Mouse (Mus musculus) right cerebral cortex, postnatal 25 days (tissue): ENCODE measurements around the gene Dlx4.

ENCODE experiments used
- DNase-seq: peaks from one replicate; pipeline ENCODE4 v3.0.0; 2022

The Dlx4 gene

DNA sequence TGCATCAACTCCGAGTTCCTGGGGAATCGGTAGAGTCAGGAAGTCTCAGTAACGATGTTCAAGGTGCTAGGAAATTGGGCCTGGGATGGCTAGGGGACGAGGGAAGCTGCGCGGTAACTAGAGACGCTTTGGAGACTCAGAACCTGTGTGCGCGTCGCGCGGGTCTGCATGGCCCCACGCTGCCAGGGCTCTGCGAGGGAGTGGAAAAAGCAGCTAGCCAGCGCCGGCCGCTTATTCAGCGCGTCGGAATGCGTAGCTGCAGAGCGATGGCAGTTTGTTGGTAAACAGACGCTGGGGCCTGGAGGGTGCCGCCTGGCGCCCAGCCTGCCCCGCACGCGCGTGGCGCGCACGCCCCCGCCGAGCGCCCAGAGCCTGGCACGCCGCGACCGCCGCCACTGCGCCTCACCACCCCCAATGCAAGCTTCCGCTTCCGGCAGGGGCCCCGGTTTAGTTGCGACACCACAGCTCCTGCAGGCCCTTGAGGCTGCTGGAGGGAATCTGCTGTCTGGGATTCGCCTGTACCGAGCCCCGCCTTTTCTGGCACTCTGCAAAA, at the start of gene Dlx4:
Gene Dlx4, minus strand, starts transcription at position 413 of the 553 bp plus-strand sequence.
- DNase-seq = no peak

DNA sequence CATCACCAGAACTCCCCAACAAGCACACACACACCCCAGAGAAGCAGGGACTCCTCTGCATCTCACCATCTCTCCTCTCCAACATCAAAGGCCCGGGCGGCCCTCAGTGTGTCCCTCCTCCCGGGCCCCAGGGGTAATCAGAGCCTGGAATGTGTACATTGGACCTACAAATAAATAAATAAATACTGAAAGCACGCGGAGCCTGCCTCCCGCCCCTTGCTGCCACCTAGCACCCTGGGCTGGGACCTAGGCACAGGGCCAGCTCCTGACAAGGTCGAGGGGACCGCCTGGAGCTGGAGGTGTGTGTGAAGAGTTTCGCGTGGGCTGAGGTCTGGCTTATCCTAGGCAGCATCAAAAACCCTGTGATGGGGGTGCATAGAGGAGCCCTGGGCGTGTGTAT, 43.8 kb upstream of the Dlx4 start:
- no peak for DNase-seq

DNA sequence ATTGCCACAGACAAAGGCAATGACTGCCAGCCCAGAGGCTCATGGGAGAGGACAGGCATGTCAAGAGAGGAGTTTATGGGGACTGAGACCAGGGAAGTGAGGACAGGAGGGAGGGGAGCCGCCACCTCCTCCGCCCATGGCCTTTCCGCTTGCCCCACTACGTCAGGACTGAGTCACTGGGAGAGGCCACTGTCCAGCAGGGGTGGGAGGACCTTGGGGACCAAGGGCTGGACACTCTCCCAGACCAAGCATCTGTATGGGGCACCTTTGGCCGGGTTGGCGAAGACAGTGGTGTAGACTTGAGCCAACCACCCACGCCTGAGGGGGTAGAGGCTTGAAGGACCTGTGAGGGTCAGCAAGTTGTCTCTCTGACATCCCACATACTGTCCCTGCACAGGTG, 40.8 kb upstream of the Dlx4 start:
- DNase-seq = no peak

DNA sequence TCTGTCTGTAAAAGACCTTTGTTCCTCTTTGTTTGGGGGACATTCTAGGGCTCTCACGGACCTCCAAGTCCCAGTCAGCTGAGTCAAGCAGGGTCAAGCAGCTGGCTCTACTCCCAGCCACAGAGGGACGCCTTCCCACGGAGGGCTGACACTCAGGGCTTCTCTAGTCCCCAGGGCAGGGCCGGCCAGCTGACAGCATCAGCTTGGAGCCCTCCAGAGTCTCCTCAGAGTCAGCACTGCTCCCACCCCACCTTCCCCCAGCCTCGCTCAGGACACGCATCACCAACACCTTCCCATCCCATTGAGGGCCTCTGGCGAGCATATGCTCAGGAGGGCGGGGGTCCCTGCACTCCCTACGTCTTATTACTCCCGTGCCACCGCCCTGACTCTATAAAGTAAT, 39.6 kb upstream of the Dlx4 start:
- DNase-seq = no peak

DNA sequence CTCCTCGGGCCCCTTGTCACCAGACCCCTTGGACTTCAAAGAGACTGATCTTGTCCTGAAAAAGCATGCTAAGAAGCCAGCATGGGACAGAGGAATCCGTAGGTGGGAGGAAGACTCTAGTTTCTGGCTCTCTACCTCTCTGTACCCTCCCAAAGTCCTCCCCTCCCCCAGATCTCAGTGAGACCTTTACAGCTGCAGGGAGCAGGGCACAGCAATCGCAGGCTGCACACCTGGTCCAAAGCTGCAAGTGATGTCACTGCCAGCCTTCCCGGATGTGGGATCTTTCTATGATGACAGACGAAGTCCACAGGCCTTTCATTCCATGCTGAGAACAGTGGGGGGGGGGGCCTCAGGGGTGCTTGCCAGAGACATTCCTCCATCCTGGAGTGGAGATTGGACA, 38.5 kb upstream of the Dlx4 start:
- no peak for DNase-seq

DNA sequence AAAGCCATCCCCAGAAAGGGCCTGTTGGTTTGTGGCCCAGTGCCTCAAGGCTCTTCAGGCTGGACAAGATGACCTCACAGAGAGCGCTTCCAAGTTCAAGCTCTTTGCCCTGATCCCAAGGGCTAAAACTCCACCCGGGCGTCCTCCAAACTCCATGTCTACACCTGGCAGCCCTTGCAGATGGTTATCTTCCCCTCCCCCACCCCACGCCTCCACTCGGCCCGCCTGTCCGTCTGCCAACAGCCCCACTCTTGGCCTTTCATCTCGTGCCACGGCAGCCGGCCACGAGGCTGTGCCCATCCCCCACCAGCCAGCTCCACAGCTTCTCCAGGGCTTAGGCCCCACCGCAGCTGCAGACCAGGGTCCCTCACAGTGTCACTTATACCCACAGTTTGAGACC, 33.2 kb upstream of the Dlx4 start:
- DNase-seq = no peak

DNA sequence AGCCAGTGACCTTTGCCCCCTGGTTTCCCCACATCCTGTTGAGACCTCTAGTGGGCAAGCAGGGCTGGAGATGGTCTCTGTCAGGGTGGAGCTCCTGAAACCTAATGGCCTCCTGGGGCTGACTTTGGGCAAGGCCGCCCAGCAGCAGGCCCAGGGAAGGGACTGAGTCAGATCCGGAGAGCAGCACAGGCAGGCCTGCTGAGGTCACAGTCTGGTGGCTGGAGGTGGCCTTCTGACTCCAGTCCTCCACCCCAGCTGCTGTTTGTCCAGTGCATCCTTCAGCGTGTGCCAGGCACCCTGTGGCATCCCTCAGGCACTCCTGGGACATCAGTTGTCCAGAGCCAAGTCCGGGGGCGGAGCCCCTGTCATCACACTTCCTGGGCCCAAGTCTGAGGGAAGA, 19.8 kb upstream of the Dlx4 start:
- DNase-seq = no peak

DNA sequence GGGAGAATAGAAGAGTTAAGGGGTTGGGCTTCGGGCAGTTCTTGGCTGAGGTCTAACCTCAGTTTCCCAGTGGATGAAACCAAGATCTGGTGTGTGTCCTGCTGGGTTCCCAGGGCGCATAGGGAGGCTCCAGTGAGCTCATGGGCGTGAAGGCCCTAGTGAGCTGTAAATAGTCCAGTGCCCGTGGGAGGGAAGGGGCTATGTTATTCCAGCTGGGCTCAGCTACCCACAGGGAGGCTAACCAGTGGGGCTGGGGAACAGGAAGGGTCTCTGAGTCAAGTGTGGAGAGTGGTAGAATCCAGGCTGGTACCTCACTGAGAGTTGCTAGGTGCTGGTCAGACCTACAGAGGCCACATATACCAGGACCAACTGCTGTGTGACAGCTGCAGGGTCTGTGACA, 15.6 kb upstream of the Dlx4 start:
- DNase-seq = no peak

DNA sequence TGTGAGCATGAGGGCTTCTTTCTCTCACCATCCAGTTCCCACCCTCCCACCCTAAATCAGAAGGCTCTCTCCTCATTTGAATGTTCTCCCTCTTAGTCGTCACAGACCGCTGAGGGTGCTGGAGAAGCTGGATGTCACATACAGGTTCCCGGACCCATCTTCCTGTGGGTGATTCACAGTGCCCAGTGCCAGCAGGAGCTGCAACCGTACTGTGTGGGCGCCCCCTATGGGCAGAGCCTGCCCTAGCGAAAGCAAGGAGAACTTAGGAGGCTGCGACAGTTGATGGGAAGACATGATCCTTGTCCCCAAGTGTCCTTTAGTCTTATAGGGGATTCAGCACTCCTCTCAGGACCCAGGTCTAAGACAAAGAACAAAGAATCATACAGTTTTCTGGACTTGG, 14.6 kb upstream of the Dlx4 start:
- DNase-seq = no peak

DNA sequence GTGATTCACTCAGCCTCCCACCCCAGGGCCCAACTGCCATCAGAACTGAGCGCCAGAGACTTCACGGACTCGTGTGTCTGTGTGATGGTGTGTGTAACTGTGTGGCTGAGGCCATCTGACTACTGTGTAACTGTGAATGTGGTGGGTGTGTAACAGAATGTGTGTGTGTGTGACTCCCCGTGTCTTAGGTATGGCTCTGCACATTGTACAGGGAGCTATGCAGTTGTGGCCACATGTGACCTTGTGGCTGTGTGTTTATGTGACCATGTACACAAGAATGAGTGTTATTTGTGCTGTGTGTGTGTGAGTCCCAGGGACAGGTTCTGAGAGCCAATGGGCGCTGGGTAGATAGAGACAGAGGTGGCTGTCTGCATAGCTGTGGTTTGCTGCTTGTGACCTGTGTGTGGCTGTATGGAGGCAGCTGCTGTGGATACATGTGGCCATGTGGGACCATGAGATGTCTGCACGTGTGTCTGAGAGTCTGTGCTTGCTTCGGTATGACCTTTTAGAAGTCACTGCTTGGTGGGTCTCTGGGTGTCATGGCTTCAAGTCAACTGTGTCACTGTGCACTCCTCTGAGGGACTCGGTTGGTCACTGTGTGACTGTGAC, 13.8 kb upstream of the Dlx4 start:
- DNase-seq = no peak

DNA sequence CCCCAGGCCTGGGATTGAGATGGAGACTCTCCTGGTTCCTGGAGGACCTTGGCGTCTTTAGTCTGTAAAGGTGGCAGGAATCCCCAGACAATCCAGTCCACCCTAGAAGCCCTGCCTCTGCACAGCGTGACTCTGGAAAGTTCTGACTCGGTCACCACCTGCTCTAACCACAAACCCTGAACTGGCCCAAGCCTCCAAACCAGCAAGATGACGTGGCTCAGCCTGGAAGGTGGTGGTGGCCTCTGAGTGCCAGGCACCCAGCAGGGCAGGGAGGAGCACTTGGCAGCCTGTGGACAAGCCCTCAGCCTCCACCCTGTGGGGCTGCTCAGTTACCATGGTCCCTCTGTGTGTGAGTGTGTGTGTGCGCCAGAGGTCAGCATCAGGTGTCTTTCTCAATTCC, 11.8 kb upstream of the Dlx4 start:
- no peak for DNase-seq

DNA sequence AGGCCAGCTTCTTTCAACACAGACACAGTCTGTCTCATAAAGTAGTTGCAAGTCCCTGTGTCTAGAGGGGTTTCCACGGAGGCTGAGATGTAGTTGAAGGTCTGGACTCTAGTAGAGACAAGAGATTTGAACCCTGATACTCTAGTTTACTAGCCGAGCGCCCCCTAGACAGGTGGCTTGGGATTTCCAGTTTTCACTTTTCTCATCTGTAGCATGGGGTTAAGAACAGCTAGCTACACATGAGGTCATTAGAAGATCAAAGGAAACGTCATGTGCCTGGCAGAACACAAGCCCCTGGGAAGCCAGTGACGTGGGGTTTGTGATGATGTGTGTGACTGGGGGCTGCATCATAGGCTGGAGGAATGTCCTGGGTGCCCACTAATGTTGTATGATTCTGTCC, 11.3 kb upstream of the Dlx4 start:
- no peak for DNase-seq

DNA sequence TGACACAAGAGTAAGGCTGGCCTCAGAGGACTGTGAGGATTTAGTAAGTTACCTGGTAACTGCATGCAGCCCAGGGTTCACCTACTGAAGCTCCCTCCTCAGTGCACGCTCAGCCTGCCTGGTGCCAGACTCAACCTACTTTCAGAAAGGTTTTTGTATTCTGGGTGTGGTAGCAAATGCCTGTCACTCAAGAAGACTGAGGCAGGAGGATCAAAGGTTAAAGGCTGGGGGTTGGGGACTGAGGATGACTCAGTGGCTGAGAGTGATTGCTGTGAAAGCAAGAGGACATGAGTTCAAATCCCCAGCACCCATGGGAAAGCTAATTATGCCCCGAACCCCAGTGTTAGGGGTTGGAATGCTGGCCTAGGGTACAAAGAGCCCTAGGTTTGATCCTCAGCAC, 9.4 kb upstream of the Dlx4 start:
- no peak for DNase-seq

DNA sequence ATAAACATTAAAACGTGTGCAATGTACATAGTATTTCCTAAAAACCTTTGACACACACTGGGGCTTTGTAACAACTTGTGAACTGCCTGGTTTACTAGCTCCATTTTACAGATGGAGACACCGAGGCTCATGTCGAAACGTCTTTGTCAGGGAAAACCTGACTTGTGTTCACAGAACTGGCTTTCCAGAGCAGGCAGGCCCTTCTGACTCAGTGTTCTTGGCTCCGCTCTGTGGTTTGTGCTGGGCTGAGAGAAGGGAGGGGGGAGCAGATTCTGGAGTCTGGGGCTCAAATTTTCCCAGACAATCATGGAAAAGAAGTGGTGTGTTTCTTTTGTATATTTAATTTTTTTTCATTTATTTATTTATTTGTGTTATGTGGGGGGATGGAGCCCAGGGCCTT, 7.6 kb upstream of the Dlx4 start:
- DNase-seq = no peak

DNA sequence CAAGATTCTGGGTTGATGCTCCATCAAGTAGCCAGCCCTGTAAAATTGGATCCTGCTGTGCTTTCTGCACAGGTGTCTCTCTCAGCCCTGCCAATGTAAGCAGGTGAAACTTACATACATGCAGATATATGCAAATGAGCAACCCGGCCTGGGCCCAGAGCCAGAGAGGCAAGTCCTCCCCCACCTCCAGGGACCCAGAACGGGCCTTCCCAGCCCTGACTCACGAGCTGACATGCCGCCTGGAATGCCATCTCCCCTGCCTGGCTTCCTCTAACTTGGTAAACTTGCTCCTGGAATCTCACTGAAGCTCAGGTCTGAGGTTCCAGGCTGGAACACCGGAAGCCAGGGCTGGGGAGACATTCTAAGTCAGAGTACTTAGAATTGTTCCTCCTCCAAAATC, 7.1 kb upstream of the Dlx4 start:
- no peak for DNase-seq

DNA sequence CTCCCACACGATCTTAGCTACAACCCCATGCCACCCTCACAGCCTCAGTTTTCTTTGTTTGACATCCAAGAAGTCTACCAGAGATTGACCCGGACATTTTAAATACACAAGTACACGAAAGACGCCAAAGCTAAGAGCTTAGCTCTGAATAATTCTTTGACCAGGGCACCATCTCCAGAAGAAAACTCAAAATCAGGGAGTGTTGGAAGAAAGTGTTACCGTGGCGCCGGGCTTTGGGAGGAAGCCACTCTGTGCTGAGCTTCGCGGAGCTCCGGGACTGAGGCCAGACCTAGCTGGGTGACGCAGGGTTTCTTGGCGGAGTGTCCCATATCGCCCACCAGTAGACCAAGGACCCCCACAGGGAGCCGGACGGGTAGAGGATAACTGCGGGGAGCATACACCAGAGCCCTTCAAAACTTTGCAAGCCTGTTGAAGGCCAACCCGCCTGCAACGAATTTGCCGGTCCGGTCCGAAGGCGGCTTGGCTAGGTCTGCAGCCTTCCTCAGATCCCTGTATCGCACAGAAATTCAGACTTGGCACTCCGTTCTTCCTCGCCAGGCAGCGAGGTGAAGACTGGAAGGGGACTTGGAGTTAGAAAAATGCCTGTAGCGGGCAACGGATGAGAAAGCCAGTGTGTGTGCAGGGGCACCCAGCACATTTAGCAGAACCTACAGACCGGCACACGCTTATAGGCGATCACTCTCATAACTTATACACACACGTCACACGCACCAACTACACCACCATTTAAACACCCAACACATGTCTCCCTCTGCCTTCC, 4.4 kb upstream of the Dlx4 start:
- DNase-seq = no peak

DNA sequence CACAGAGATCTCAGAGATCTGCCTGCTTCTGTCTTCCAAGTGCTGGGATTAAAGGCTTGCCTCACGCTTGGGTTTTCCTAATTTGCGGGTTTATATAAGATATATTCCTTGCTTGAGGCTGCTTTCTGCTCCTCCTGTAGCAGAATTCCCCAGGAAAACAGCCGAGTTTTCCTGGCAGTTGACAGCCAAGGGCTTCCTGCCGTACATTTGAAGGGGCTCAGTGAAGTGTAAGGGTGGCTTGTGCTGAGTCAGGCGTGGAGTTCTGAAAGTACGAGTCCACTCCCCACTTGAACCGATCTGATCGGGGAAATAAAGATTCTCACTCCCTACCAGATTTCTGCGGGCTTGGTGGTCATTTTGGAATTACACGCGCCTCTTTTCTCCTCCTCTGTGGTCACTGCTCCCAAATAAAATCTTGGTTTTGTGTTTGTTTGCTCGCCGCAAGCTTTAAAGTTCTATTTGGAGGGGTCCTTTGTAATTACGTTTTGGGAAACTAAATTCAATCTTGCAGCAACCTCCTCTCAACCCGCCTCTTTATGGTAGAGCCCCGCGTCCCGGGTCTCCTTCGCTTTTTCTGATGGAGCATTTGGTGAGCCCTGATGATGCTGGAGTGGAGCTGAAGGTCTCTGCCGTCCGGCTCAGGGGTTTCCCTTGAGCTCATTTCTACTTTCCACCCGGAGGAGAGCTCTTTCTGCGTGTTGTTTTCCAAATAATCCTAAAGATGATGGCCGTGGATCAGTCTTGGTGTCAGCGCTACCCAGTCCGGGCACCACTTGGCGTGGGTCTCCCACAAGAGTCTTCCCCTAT, 3.6 kb upstream of the Dlx4 start:
- no peak for DNase-seq

DNA sequence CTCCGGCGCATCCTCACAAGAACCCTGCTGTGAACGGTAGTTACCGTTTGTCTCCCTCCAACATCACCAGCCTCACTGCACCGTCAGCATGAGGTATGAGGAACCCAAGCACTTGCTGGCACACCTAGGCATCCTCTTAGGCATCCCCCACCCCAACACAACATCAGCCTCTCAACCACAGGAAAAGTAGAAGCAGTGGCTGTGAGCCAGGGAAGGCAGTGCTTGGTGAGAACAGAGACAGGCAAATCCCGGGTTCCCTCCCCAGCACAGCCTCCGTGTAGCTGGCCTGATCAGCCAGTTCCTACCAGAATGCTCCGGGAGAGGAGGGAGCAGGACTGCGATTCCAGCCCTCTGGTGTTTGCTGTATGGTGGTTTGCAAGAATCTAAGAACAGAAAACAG, 2.7 kb upstream of the Dlx4 start:
- no peak for DNase-seq

DNA sequence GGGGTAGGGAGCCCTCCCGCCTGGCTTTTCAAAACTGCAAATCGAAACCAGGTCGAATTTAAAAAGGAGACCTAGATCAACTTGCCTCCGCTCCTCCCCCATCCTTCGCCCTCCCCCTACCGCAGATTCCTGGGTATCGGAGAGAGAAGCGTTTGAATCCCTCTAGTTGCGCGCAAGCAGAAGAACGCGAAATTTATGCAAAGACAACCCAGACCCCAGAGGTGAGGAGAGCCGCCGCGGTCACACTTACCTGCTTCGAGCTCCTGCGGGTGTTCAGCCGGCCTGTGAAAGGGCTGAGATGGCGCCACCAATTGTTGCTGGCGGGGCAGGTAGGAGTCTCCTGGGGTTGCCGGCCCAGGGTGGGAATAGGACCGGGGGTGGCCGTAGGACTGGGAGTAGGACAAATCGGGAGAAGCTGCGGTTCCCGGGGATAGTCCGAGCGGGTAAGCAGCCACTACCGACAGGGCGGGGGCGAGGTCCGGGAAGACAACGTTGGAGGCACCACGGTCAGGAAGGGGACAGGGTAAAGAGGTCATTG, 1.0 kb downstream of the Dlx4 start:
- DNase-seq = no peak

DNA sequence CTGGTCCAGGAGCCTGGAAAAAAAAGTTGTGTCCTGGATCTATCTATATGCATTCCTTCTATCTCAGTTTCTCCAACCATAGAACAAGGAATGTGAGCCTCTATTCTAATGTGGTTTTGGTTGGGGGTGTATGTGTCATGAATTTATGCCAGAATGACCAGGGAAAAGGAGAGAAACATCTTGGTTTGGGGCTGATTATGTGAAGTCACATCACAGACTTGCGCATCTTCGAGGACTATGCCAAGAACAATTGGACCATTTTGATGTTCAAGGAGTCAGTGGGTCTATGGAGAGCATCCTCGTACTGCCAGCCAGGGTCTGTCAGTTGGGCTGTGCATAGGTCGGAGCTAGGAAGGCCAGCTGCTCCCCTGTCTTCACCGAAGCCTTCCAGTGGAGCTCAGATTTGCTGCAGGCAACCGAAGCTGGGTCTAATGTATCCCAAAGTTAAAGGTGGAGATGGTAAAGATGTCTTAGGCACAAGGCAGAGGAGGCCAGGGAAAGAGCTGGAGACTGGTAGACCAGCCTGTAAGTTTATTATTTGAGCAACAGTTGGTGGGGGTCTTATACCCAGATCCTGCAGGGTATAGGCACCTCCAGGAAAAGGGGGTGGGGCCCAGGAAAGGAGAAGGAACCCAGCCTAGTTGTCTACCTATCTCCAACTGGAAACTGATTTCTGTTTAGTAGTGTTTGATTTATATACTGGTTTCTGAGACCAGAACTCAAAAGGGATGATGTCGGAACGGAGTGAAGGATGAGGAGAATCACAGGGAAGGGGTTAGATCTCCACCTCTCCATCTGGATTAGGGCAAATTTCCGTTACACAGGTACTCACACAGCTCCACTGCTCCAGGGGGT, 1.7 kb downstream of the Dlx4 start:
- DNase-seq = no peak

DNA sequence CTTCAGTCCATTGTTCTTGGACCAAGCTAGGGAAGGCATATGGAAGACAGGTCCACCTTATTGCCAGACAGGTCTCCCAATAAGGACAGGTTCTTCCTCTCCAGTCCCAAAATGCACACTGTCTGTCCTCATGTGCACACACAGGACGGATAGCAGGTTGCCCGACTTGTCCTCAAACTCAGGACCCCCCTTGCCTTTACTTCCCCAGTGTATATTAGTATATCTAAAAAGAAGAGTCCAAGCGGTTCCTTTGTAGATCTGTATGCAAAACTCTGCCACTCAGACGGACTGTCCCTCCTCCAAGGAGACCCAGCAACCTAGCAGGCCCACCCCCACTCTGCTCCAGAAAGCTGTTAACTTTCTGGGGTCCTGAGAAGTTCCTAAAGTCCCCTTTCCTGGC, 2.4 kb downstream of the Dlx4 start:
- no peak for DNase-seq

DNA sequence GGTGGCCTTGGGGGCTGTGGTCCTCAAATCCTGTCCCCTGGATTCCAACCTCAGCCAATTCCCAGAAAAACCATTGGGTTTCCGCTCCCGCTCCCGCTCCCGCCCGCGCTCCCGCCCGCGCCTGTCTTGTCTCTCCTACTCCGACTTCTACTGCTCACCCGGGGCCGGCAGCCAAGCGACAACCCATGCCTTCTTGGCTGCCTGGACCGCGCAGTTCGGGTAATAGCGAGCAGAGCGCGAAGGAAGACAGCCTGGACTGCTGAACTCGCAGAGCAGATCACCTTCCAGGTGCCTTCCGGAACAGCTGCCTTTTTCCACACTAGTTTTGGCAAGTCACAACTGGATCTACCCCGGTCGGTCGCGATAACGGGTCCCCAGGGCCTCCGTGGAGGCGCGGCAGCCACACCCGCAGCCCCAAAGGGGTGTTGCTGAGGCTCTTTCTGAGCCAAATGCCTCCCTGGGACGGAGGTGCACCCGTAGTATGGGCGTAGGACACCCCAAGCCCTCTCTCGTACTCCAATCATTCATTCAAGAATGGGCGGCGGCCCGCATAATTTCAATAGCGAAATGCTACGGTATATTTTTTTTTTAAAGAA, 3.0 kb downstream of the Dlx4 start:
- DNase-seq = no peak
